Mouse (Mus musculus): ENCODE data around the gene Tmub2.

Tmub2 gene

DNA sequence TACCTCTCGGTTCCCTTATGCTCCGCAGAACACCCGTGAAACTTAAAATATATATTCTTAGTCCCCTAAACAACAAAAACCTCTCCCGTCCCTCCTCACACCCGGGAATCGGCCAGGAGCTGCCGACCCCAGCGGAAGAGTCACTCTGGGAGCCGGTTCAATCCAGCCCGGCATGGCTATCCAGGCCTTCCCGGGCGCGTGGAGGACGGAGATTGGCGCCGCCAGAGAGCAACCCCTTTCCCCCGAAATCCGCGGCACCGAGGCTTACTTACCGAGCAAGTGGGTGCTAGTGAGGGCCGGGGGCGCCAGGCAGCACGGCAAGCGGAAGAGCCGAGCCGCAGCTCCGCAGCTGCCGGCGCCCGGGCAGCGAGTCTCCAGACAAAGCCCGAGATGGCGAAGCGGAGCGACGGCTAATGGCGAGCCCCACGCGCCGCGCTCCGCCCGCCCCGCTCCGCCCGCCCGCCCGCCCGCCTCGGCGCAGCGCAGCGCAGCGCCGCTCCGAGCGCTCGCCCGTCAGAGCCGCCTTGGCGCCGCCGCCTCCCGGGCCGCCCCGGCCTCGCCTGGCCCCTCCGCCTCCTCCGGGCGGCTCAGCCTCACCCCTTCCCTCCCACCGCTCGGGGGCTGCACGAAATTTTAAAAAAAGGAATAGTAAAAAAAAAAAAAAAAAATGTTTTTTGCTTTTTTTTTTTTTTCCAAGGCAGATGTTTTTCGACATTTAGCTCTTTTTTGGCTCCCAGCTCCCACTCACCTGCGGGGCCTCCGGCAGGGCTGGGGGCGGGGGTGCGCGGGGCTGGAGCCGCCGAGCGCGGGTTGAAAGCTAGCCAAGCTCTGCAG lies 34.1 kb downstream of the Tmub2 start:
- in situ Hi-C loops (cut with MboI; ENCODE audit: unreplicated experiment in 2 of 2): no loop called here

DNA sequence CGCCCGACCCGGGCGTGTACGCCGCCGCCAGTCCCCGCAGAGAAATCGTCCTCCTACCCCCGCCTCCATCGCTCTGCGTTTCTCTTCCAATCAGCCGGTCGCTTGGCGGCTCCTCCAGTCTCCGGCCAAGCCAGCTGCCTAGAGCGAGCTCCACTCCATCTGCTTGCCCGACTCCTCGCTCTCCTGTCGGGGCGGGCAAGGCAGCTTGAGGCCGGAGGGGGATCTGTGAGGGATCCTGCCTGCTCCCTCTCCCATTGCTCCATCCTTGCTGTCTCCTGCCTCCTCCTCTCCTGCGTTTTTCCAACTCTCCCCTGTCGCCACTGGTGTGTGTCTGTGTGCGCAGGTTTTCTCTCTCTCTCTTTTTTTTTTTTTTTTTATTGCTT lies 34.7 kb downstream of the Tmub2 start, which contains the start of gene Ubtf:
Gene Ubtf, minus strand, starts transcription at position 333 of the 383 bp plus-strand sequence.
- in situ Hi-C loops (cut with MboI; ENCODE audit: unreplicated experiment in 2 of 2): no loop called here

DNA sequence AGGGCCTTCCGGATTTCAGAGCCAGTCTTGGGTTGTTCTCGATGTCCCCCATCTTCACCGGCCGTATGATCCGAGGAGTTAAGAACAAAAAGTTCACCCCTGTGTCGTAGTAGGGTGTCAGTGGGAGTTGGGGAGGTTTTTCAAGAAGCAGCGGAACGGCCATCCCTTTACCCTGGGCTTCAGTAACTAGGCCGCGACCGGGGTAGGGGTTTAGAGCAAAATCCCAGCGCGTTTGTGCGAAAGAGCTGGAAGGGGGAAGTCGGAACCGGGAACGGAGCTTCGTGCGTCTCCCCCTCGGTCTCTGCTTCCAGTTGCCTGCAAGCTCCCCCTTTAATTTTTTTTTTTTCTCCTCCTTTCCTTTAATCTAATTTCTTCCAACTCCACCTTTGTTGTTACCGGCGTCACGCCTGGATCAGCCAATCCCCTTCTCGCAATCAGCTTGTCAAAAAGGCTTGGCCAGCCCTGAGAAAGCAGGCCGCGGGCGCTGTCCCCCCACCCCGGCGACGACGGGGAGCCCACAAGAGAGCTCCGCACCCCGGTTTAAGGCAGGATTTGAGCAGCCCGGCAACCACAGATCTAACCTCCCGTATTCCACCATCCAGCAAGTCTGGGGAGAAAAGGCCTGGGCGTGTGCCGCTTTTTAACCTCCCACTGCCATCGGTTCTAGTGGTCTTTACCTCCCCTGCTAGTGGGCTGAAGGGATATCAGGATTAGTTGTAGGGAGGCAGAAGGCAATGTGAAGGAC lies 35.4 kb downstream of the Tmub2 start:
- in situ Hi-C loops (cut with MboI; ENCODE audit: unreplicated experiment in 2 of 2): no loop called here

DNA sequence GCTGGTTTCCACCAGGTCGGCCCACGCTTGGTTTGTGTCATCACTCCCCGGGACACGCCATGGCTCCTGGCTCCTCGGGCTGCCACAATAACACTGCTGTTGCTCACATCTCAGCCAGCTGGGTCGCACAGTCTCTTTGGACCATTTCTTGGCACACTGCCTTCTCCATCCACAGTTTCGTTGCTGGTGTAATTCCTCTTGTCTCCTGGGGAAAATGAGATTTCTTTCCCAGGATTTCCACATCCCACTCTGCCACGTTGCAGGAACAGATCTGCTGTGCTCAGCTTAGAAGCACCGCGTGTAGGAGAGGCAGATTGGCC lies 35.9 kb downstream of the Tmub2 start:
- in situ Hi-C loops (cut with MboI; ENCODE audit: unreplicated experiment in 2 of 2): no loop called here

DNA sequence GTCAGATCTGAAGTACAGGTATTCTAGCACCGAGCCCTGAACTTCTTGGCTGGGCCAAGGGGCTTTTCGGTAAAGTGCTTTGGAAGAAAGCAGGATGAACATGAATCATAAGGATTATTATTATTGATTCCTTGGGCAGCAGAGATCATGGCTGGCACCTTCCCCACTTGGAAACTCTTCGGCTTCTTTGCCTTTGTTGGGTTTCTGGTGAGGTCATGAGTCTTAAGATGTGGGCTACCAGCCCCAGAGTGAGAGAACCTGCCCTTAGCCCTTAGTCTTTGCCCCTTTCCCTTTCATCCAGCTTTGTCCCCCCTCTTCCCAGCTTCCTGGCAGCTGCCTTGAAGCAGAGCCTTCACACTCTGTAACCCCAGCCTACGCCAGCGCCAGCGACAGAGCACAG lies 37.2 kb downstream of the Tmub2 start:
- in situ Hi-C loops (cut with MboI; ENCODE audit: unreplicated experiment in 2 of 2): no loop called here

DNA sequence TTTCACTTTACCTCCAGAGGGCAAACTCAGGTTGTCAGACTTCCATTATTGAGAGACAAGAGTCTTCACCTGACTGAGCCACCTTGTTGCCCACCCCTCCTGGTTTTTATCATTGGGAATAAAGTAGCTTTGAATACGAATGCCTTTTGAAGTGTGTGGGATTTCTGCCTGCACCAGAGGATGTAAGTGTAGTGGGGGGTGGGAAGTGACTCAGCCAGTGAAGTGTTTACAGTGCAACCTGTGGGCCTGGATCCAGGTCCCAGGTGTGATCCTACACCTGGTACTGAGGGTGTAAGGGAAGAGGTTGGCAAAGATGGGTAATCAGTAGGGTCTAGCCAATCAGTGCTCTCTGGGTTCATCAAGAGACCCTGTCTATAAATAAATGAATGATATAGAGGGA lies 38.8 kb downstream of the Tmub2 start:
- in situ Hi-C loops (cut with MboI; ENCODE audit: unreplicated experiment in 2 of 2): no loop called here

DNA sequence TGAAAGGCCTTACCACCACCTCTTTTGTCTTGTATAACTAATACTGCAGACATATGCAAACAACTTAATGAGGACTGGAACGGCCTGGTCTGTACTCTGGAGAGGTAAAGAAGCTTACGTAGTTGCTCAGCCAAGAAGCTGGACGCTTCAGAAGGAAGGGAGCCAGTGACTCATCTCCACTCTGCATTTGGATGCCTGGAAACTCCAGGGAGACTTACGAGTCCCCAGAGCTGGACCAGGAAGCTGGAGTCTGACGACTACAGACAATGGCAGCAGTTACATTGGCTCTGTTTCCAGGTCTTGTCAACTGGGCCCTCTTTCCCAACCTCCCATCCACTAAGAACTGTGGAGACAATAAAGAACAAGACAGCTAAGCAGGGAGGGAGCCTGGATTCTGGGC lies 42.5 kb downstream of the Tmub2 start:
- in situ Hi-C loops (cut with MboI; ENCODE audit: unreplicated experiment in 2 of 2): loop anchor here in 1 of 2 experiments (5.0 kb wide), 1 partner anchor 40 kb away; the partner anchor contains the start of gene Slc4a1

DNA sequence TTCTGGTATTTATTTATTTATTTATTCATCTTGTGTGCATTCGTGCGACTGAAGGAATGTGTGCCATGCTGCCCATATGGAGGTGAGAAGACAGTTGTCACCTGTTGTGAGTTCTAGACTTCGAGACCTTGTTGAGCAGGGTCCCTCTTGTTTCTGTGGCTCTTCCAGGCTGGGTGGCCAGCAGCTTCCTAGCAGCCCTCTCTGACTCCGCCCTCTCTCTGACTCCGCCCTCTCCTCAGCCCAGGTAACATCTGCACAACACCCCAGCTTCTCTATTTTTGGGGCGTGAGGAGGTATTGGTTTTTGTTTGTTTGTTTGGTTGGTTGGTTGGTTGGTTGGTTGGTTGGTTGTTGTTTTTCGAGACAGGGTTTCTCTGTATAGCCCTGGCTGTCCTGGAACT lies 43.1 kb downstream of the Tmub2 start:
- in situ Hi-C loops (cut with MboI; ENCODE audit: unreplicated experiment in 2 of 2): loop anchor here in 1 of 2 experiments (5.0 kb wide), 1 partner anchor 39 kb away; the partner anchor contains the start of gene Slc4a1

DNA sequence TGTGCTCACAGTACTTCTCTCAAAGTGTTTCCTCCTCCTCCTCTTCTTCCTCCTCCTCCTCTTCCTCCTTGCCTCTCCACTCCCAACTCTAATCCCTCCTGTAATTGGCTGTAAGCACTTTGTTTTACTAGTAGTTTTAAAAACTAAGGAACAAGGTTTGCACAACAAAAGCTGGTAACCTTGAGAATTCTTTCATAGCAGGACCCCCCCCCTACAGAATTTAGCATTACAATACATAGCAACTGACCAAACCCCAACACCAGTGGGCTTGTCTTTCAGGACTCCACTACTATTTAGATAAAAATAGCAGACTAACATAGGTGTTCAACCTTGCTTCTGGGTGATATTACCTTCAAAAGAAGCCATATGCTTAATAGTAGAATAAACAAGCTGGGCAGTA lies 44.8 kb downstream of the Tmub2 start:
- in situ Hi-C loops (cut with MboI; ENCODE audit: unreplicated experiment in 2 of 2): loop anchor here in 1 of 2 experiments (5.0 kb wide), 1 partner anchor 38 kb away; the partner anchor contains the start of gene Slc4a1

DNA sequence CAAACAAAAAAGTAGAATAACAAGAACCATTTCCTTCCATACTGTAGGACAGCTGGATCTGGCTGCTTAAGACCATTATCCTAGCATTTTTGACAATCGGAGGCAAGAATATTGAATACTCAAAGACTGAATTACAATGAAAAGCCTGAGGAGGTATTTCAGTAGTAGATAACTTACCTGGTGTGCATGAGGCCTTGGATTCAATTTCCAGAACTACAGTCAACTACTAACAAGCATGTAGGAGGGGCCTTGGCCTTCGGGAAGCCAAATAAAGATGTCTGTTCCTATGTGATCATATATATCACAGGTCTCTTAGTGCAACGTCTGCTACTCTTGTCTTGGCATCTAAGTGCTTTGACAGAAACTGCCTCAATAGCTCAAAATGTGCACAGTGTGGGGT lies 45.3 kb downstream of the Tmub2 start:
- in situ Hi-C loops (cut with MboI; ENCODE audit: unreplicated experiment in 2 of 2): no loop called here

DNA sequence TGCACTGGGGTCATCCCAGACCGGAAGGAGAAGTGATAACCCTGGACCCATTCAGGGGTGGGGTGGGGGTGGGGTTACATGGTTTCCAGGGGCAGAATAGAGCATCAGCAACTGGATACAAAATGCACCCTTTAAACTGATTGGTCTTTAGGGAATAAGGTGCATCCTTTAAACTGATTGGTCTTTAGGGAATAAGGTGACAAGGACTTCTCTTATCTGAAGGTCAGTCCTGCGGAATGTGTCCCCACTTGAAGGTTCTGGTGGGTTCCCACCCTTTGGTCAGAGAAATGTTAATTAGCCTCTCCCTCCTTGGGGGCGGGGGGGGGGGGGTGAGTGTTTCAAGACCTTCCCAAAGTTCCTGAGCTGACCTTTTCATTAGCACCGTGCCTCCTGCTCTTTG lies 47.1 kb downstream of the Tmub2 start:
- in situ Hi-C loops (cut with MboI; ENCODE audit: unreplicated experiment in 2 of 2): no loop called here

DNA sequence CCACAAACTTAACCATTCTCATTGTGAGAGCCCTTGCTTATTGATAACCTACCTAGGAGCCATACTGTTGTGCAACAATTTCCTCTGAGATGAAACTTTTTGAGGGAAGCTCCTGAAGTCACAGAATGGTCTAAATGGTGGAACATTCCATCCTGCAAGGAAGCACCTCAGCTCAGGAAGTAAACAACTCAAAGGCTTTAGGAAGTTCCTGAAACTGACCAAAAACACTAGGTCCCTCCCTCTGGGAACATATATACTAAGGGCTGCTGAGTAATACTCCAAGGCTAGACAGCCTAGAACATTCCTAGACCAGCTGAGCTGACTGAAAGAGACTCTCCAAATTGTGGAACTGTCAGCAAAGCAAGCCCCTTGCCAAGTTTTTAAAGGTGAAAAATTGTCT lies 48.3 kb downstream of the Tmub2 start:
- in situ Hi-C loops (cut with MboI; ENCODE audit: unreplicated experiment in 2 of 2): no loop called here

DNA sequence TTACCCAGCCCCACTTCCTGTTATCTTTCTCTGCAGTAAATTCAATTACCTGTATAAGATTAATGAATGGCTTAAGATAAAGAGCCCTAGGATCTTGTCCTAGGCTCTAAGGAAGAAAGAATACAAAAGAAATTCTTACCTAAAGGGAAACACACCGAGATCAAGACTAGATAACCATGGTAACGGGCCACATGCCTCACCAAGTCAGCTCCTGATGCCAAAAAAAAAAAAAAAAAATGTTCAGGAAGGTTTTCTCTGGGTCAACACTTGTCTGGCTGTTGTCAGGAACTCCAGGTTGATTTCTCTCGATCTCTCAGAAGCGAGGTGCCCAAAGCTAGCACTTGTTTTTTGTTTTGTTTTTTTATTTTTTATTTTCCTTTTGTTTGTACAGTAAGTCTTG lies 49.3 kb downstream of the Tmub2 start:
- in situ Hi-C loops (cut with MboI; ENCODE audit: unreplicated experiment in 2 of 2): no loop called here

DNA sequence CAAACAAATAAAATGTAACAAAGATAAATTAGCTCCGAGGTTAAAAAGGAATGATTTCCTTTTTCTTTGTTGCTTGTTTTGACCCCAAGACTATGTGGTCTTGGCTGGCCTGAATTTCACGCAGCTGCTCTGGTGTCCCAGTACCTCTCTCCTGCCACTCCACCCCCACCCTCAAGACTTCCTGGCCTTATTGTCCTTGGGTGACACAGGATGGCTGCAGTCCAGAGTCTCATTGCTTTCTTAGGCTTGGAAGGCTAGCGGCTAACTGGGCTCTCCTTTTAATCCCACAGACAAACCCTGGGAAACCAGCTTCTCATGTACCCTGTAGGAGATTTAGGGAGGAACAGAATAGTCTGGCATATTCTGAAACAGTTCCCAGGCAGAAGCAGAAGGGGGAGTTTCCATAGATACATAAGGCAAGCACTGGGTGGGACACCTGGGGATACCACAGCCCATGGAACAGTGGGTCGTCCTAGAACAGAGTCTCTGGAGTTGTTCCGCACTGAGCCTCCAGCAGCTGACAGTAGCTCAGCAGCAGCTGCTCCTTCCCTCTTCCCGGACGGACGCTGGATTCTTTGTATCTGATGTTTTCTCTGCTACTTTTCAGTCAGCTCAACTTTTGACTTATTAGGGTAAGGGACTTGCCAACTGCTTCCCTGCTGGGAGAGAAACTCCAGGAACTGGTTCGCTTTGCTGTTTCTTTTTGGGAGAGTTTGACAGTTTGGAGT lies 50.4 kb downstream of the Tmub2 start:
- in situ Hi-C loops (cut with MboI; ENCODE audit: unreplicated experiment in 2 of 2): loop anchor here in 1 of 2 experiments (5.0 kb wide), 1 partner anchor 47 kb away; no protein-coding TSS in a partner anchor

DNA sequence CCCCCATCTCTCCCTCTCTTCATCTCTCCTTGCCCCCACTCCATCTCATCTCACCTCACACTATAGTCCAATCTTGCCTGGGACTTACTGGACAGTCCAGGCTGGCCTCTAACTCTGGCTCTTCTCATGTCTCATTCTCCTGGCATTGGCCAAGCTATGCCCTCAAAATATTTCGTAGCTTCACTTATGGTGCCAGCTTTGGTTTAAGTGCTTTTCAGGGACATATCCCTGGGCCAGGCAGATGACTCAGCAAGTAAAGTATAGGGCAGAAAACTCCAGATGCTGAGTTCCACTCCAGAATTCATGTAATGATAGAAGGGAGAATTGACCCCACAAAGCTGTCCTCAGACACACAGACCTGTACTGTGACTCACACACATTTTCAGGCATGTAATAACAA lies 51.5 kb downstream of the Tmub2 start:
- in situ Hi-C loops (cut with MboI; ENCODE audit: unreplicated experiment in 2 of 2): loop anchor here in 1 of 2 experiments (5.0 kb wide), 1 partner anchor 46 kb away; no protein-coding TSS in a partner anchor

DNA sequence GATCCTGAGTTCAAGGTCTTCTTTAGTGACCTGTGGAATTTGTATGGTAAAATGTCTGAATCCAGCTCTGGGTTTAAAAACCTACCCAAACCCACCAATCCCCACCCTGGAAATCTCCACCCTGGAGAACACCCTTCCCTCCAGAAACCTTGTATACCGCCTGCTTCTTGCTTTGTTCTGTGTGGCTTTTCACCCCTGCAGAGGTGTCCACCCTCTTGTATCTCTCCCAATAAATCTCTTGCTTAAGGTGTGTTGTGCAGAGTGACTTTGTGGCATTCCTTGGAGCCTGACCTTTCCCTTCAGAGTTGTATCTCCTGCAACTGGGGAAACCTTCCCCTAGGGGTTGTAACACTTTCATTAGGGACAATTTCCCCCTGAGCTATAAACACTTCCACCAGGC lies 53.2 kb downstream of the Tmub2 start:
- in situ Hi-C loops (cut with MboI; ENCODE audit: unreplicated experiment in 2 of 2): loop anchor here in 1 of 2 experiments (5.0 kb wide), 1 partner anchor 44 kb away; no protein-coding TSS in a partner anchor

DNA sequence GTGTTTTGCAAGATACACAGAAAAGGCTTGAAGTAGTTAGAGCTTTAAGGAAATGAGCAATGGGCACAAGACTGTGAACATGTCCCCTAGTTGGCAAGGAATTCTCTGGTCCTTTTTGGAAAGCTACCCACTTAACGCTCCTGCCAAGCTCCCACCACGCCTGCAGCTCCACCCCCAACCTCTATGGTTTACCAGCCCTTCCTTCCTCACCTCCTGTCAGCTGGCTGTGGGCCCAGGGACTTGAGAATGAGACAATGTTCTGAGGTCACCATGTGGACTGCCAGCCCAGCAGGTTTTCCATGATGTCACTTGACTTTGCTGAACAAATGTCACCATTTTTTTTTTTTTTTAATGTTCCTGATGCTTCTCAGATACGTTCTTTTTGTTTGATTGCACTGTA lies 53.8 kb downstream of the Tmub2 start:
- in situ Hi-C loops (cut with MboI; ENCODE audit: unreplicated experiment in 2 of 2): loop anchor here in 1 of 2 experiments (5.0 kb wide), 1 partner anchor 44 kb away; no protein-coding TSS in a partner anchor
